Mouse (Mus musculus): ENCODE data around the gene Gm44973.

DNA sequence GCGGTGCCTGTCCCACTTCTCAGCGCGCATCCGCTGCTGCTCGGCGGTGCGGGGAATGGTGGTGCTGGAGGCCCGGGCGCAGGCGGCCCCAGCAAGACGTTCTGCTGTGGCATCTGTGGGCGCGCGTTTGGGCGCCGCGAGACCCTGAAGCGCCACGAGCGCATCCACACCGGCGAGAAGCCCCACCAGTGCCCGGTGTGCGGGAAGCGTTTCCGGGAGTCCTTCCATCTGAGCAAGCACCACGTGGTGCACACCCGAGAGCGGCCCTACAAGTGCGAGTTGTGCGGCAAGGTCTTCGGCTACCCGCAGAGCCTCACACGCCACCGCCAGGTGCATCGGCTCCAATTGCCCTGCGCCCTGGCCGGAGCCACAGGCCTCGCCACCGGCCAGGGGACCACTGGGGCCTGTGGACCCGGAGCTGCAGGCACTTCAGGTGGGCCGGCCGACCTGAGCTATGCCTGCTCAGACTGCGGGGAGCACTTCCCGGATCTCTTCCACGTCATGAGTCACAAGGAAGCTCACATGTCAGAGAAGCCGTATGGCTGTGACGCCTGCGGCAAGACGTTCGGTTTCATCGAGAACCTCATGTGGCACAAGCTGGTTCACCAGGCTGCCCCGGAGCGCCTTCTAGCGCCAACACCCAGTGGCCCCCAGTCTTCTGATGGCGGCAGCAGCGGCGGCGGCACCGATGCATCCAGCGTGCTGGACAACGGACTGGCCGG lies 15.4 kb downstream of the Gm44973 start:
- no peak for TF ChIP-seq CTCF (IDR thresholded peaks at IDR 0.05; ENCODE audit: low read depth)
- no peak for TF ChIP-seq EP300 (IDR thresholded peaks at IDR 0.05; ENCODE audit: low read depth)
